Mouse (Mus musculus): ENCODE measurements at regions not wholly inside any gene's neighbourhood (a gene's known extent, or its start where the extent isn't known, plus 50 kb on each side); places are given as distances from the start of the nearest gene placed in this dataset.
A peak's percentile ranks its signal among the peaks of the same experiment; 100 is the strongest.

DNA sequence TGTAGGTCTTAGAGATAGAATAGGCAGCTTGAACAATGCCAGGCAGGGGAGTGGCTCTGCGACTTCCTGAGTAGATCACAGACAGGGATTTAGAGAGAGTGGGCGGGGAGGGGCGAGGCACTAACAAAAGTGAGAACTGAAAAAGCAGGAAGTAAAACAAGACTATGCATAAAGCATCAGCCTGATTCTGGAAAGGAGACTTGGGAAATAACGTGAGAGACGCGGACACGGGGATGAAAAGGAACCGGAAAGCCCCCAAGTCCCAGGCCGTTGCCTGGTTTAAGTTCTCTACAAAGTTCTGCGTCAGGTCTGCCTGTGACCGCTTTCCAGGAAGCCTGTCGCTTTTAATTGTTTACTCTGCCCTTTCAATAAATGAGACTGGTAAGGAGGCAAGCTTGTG lies 86.3 kb downstream of the D16Ertd472e start:
- WGBS, result 5% methylated on average over 12 of the region's 12 CpGs
- no peak for DNase-seq (ENCODE audit: low read depth, low spot score)

DNA sequence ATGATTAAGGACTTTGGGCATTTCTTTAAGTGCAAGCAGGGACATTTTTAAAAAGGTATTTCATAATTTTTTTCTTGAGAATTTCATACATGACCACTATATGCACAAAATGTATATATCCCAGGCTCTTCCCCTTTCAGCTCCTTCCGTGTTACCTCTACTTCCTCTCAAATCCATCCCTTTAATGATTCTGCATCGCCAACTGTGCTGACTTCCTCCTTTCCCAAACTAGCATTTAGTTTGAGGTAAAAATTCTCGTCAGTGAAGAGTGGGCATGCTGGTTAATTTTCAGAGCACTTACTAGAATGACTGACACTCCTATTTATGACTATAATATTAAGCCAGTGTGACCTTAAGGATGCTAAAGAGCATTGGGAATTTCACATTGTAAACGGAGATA lies 86.9 kb downstream of the D16Ertd472e start:
- no peak for DNase-seq (ENCODE audit: low read depth, low spot score)
- 48% methylated on average over 4 of the region's 4 CpGs for WGBS

DNA sequence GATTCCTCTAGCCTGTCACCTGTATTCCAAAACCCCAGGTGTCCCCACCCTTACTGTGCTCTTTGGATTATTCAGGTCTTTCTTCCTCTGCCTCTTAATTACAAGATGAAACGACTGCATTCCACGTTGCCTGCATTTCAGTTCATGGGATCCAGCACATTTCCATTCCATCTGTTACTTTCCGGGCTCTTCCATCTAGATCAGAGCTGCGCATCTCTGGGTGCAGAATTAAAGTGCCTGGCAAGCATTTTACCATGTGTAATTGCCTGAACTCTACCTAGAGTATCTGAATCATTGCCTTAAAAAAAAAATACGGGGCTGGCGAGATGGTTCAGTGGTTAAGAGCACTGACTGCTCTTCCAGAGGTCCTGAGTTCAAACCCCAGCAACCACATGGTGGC lies 90.0 kb downstream of the D16Ertd472e start:
- 85% methylated on average over 6 of the region's 6 CpGs for WGBS

DNA sequence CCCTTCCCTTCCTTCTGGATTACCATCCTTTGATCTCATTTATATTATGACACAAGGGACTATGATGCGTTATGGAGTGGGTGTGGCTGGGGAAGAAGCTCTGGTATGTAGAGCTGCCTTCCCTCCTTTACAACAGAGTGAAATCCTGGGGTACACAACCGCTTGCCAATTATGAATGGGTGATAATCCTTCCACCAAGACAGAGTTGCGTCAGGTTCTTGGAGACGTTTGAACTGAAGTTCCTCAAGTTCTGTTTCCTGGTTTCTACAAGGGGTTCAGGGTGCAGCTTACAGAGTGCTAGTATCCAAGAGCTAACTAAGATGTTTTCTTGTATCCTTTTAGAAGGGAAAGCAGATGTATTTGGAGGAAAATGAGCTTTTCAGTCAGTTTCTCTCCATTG lies 92.2 kb downstream of the D16Ertd472e start:
- DNase-seq (ENCODE audit: low read depth, low spot score), result no peak
- WGBS, result 73% methylated on average over 4 of the region's 4 CpGs

More for the DNA sequence above, 90.0 kb downstream of the D16Ertd472e start:
- no peak for DNase-seq (ENCODE audit: low read depth, low spot score)

DNA sequence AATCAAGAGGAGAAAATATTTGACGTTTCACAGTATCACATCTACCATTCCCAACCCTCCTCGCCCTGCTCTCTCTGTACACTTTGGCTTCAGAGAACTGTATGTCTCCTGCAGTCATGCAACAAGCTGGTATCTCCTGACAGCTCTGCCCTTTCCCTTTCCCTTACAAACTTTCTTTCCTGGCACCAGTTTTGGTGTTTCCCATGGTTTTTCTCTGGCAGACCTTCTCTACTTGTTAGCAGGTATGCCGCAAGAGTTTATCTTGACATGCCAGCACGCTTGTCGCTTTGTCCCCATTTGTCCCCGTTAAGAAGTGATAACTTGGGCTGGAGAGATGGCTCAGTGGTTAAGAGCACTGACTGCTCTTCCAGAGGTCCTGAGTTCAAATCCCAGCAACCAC lies 94.9 kb downstream of the D16Ertd472e start:
- no peak for DNase-seq (ENCODE audit: low read depth, low spot score)
- WGBS, result 85% methylated on average over 6 of the region's 6 CpGs

DNA sequence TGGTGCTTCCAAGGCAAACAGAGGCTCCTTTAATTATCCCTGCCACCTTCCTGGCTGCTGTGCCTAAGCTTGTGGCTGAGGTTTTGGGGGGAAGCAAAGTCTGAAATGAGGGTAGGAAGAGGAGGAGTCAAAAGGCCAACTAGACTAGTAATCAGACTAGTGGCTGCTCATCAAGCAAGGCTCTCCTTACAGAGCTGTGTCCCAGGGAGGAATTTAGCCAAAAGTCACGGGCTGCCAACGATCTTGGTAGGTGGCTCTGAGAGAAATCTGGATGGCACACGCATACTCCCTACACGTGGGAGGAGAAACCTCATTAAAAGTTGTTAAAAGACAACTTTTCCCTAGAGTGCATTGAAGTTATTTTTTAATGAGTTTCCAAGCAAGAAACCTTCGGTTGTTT lies 95.4 kb downstream of the D16Ertd472e start:
- 42% methylated on average over 5 of the region's 5 CpGs for WGBS
- DNase-seq (ENCODE audit: low read depth, low spot score), result no peak

DNA sequence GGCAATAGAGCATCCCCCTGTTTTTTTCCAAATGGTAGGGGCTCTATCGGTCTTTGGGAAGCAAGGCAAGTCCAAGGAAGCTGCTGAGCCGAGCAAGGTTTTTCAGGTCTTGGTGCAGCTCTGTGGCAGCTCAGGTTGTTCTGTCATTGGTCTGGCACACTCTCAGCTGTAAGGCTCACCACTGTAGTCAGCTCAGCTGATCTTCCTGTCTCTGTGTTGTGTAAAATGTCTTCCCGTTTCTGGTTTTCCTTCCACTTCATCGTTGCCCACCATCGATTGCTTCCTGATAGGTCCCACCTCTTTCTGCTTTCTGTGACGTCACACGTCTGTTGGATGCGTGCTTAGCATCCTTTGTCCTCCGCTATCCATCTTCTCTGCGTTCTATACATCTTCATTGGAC lies 96.2 kb downstream of the D16Ertd472e start:
- 90% methylated on average over 10 of the region's 10 CpGs for WGBS
- DNase-seq (ENCODE audit: low read depth, low spot score), result no peak

DNA sequence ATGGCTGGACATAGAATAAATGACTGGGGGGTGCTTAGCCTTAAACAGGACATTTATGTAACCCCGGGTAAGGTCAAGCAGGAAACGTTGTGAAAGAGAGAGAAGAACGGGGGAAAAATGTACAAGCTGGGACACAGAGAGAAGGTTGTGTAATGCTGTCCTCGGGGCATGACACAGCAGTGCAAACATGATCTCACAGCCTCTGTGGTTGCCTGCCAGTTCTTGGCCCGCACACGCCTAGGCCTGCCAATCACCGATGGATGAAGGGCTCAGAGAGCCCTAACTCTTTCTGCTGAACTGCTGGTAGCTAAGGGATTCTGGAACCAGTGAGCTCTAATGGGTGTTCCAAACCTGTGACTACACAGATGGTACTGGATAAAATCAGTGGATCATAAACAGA lies 96.5 kb upstream of the Btg3 start:
- no peak for DNase-seq (ENCODE audit: low read depth, low spot score)
- 62% methylated on average over 7 of the region's 7 CpGs for WGBS

DNA sequence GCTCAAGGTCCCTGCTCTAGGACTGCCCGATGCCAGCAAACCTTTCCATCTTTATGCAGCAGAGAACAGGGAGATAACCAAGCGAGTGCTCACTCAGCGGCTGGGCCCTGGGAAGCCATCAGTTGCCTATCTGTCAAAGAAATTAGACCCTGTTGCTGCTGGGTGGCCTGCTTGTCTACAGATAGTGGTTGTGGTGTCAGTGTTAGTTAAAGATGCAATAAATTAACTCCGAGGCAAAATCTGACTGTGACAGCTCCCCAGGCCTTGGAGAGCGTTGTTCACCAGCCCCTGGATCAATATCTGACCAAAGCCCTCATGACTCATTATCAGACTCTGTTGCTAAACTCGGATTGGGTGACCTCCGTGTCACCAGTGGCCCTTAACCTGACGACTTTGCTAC lies 83.0 kb upstream of the Btg3 start:
- DNase-seq (ENCODE audit: low read depth, low spot score), result no peak
- 68% methylated on average over 8 of the region's 8 CpGs for WGBS

DNA sequence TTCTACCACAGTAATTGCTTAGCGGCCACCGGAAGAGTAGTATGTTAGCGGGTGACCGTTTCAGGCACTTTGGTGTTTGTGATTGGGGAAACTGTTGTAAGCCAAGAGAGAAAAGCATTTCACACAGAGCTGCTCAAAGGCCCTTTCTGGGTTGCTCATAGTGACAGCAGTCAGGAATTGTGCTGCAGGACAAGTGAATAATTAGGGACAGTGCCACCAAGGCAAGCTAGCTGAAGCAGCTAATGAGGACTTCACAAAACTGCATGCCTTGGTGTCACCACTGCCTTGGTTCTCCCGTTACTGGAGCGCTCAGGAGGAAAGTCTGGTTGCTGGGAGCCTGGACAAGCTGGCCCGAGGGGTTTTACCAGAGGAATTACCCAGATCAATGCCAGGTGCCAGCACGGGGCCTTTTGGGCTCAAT lies 80.7 kb upstream of the Btg3 start:
- no peak for DNase-seq (ENCODE audit: low read depth, low spot score)

DNA sequence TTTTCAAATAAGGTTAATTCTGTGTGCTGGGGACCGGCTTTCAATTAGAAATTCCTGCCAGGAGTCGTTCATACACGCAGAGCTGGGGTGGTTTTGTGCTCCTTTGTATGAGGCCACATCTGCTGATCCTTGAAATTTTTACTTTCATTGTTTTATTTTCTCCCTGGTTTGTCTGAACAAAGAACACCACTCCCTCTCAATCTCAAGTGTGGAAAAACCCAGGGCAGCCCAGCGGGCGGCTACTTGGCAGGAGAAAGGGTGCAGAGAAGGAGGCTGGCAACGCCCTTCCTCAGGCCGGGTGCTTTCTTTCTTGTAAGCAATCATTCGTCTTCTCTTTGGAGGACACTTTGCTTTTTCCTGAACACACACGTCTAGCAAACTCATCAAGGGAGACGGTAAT lies 79.4 kb upstream of the Btg3 start:
- 66% methylated on average over 10 of the region's 10 CpGs for WGBS

More for the DNA sequence above, 80.7 kb upstream of the Btg3 start:
- whole genome bisulfite sequencing, result 89% methylated on average over 8 of the region's 8 CpGs

DNA sequence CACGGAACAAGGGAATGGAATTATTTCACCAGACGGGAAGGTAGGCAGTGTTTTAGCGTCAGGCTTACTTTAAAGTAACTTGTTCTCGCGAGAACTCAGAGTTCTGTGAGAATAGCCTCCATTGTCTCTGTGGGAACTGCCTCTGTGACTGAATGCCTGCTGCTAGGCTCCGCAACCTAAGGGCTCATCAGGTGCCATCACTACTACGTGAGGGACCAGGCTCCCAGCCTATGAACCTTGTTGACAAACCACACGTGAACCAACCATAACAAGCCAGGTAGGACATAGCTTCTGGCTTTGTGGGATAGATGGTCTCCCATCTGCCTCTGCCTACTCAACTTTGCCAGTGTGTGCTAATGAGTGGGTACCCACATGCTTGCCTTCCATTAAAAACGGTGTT lies 77.5 kb upstream of the Btg3 start:
- no peak for DNase-seq (ENCODE audit: low read depth, low spot score)
- 89% methylated on average over 9 of the region's 9 CpGs for WGBS

More for the DNA sequence above, 79.4 kb upstream of the Btg3 start:
- DNase-seq (ENCODE audit: low read depth, low spot score), result no peak

DNA sequence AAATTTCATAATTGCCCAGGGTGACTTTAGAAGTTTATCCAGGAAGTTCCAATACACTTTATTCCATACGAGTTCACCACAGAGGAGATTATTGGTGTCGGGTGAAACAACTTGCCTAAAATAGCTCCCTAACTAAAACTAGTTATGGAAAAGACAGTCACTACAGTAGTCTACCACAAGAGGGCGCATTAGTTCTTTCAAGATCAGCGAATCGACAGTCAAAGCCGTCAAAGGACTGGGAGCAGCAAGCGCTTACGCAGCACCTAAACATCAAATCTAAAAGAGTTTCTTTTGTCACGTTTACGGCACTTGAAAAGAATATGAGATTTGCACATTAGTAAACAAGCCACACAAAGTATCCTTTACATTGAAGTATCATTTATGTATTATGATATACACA lies 75.3 kb upstream of the Btg3 start:
- peak; percentile 22 for DNase-seq (ENCODE audit: low read depth, low spot score)
- WGBS, result 2% methylated on average over 10 of the region's 10 CpGs

DNA sequence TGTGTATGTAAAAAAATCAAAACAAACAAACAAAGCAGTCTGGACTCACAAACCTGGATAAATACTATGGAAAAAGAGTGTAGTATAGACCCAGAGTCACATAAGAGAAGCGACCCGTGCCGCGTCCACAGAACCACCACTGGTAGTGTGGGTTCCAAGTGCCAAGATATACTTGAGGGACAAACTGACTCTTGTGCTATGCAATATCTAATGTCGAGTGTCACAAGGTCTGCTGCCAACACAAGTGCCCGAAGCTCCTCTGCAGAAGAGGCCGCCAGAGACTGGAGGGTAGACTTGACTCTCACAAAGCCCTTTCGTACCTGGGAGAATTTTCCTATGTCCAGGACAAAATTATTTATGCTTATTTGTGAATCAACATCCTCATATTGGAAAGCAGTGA lies 74.8 kb upstream of the Btg3 start:
- DNase-seq (ENCODE audit: low read depth, low spot score), result no peak
- 84% methylated on average over 8 of the region's 8 CpGs for WGBS

DNA sequence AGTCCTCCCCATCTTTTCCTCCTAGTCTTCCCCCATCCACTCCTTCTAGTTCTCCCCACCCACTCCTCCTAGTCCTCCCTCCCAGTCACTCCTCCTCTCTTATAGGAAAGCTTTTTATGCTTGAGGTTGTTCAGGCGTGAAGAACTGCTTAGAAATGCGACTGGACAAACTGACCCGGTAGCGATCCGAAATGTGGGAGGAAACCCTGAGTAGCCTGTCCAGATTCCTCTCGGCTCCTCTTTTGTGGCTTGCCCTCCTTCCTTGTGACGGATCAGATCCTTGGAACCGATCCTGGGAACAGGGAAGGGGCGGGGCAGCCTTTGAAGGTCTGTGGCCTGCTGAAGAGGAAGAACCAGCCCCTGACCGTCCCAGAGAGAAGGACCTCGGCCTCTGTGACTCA lies 74.3 kb upstream of the Btg3 start:
- WGBS, result 41% methylated on average over 11 of the region's 11 CpGs
- DNase-seq (ENCODE audit: low read depth, low spot score), result no peak

DNA sequence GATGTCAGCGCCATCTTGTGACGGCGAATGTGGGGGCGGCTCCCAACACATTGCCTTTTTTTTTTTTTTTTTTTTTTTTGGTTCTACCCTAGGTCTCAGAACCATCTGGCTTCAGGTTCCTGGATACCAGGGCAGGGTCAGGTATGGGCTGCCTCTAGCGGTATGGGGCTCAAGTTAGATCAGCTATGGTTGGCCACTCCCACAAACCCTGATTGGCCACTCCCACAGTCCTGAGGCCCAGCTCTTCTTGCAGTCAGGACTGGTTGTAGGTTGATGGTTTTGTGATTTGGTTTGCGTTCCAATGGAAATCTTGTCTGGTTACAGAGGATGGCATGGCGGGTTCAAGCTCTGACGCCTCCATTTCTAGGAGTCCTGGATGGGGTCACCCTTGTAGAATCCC lies 72.2 kb upstream of the Btg3 start:
- no peak for DNase-seq (ENCODE audit: low read depth, low spot score)
- WGBS, result 95% methylated on average over 8 of the region's 8 CpGs

DNA sequence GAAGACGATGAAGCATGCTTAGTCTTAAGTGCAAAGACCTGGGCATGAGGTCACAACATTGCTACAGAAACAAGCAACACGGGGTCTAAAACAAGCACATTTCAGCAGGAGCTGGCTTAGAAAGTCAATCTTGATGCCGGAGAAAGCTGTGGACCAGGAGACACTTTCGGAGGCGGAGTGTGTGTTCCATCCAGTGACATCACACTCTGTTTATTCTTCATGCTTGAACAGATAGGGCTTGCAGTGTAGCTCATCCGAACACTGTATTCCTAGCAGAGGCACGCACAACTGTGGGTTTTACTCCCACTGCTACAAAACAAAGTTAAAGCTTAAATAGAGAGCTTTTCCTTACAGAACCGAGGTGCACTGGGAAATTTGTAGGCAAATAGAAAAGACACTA lies 66.3 kb upstream of the Btg3 start:
- WGBS, result 84% methylated on average over 8 of the region's 8 CpGs
- no peak for DNase-seq (ENCODE audit: low read depth, low spot score)

DNA sequence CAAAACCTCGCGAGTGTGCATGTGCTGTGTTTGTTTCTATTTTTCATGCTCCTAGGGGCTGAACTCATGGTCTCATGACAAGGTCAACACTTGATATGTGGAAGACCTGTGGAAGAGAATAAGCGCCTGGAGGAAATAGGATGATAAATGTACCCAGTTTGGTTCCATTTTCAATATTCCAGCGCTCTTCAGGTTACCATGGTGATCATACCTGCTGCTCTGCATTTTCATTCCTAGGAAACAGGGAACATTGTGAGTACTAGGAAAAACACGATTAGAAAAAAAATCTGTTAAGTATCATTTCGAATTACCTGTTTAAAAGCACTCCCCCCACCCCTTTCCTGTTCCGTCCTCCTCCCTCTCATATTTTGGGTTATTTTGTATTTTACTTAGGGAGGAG lies 65.8 kb upstream of the Btg3 start:
- 89% methylated on average over 7 of the region's 7 CpGs for WGBS
- no peak for DNase-seq (ENCODE audit: low read depth, low spot score)

DNA sequence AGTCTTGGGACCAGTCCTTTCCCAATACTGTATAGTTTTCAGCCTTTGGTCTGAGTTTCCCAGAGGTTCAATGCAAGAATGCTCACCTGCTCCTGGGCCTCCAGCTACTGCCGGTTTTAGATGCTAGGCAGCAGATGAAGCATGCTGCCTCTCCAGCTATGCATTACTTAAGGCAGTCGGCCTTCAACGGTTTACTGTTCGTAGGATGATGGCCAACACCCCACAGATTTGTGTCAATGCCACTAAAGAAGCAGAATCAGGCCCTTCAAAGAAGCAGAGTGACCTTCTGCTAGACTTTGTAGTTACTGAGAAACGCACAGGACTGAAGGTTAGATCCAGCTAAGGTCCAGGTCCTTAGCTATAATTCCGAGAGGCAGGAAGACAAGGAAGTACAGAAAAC lies 65.0 kb upstream of the Btg3 start:
- WGBS, result 80% methylated on average over 6 of the region's 6 CpGs
- DNase-seq (ENCODE audit: low read depth, low spot score), result no peak

DNA sequence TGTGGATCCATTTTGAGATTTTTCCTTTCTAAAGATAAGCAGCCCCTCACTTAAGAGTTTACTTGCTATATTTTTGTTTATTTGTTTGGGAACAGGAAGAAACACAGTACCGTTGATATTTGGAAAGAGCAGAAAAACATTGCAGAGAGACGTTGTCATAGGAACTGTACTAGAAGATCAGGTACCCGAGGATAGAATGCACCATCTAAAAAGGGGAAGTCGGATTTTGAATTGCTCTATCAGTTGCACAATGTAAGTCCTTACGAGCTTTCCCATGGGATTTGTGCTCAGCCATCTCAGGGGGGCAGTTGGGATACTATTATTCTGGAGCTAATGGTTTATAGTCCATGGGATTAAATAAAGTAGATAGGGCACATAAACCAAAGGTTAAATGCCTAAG lies 58.7 kb upstream of the Btg3 start:
- no peak for DNase-seq (ENCODE audit: low read depth, low spot score)
- WGBS, result 65% methylated on average over 5 of the region's 5 CpGs

DNA sequence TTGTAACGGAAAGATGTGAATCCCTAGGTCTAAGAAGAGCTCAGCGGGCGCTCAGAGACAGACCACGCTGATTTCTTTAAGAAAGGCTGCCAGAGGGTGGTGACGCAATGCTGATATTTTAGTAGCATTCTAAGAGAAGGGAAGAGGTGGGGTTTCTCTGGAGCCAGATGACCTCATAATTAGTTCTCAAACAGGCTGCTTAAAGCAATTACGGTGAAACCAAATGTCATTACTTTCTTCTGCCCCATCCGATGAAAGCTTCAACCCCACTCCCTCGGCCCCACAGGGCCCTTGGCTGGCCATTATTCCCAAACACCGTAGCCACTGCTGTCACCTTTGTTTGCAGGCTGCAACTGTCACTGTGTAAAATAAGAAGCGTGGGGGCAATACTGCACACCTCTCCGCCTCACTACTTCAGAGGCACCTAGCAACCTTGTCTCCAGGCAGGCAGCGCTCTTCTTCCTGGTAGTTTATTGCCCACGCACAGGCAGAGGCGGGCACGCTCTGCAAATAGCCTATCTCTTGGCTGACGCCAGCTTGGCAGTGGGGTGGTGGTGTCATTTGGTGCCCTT lies 50.6 kb upstream of the Btg3 start:
- DNase-seq (ENCODE audit: low read depth, low spot score), result peak; percentile 10
- 12% methylated on average over 16 of the region's 16 CpGs for WGBS

Data from large intestine, adult 2 months (tissue).